Mouse (Mus musculus) embryonic facial prominence, embryonic 12.5 days (tissue): ENCODE measurements at regions not wholly inside any gene's neighbourhood (a gene's known extent, or its start where the extent isn't known, plus 50 kb on each side); places are given as distances from the start of the nearest gene placed in this dataset.

Experiments used
- ATAC-seq: fragments of 200-750 bp; cut with Nextera tagmentation; 2 replicates; pipeline ENCODE4 v1.8.0; 2017; ENCODE audit not compliant: insufficient number of reproducible peaks, insufficient read depth, low FRiP score, low TSS enrichment
- H3K27ac ChIP-seq: fragments of 300-500 bp; sonication (generic); 2 replicates; pipeline ENCODE4 v1.5.1; 2016; ENCODE audit warnings: mild to moderate bottlenecking
- H3K27me3 ChIP-seq: fragments of 300-500 bp; sonication (generic); 2 replicates; pipeline ENCODE4 v1.6.1; 2016; ENCODE audit warnings: mild to moderate bottlenecking, moderate library complexity
- H3K36me3 ChIP-seq: fragments of 300-500 bp; sonication (generic); 2 replicates; pipeline ENCODE4 v1.6.1; 2016; ENCODE audit warnings: mild to moderate bottlenecking
- H3K4me1 ChIP-seq: fragments of 300-500 bp; sonication (generic); 2 replicates; pipeline ENCODE4 v1.6.1; 2016
- H3K4me2 ChIP-seq: fragments of 300-500 bp; sonication (generic); replicated peaks from 2 replicates; pipeline ENCODE4 v1.6.1; 2016; ENCODE audit warnings: mild to moderate bottlenecking, moderate library complexity
- H3K4me3 ChIP-seq: fragments of 300-500 bp; sonication (generic); 2 replicates; pipeline ENCODE4 v1.5.1; 2016; ENCODE audit warnings: mild to moderate bottlenecking
- H3K9ac ChIP-seq: fragments of 300-500 bp; sonication (generic); 2 replicates; pipeline ENCODE4 v1.6.1; 2016; ENCODE audit warnings: mild to moderate bottlenecking, moderate library complexity
- H3K9me3 ChIP-seq: fragments of 300-500 bp; sonication (generic); 2 replicates; pipeline ENCODE4 v1.6.1; 2016; ENCODE audit warnings: mild to moderate bottlenecking, moderate library complexity
- WGBS: fragments of 180-500 bp; shearing (Covaris S2); methylation state at CpG from one replicate; pipeline ENCODE4 v1.1.7; 2016; 5-methylcytosine and 5-hydroxymethylcytosine counted together

GRCm38 (mm10) chr6:18648898-18649591 lies 134.4 kb upstream of the Cttnbp2 start:
- Histone ChIP-seq H3K9ac (no peak overlapping the region), H3K27ac (no peak overlapping the region), H3K4me2 (no peak overlapping the region), H3K36me3 (no peaks in the 10 kb centered on the region), H3K4me1 (no peaks in the 10 kb centered on the region), H3K27me3 (no peaks in the 10 kb centered on the region), H3K4me3 (no peak overlapping the region), H3K9me3 (no peaks in the 10 kb centered on the region)
- WGBS: 72% methylated on average over 5 of the region's 5 CpGs
- ATAC-seq: no peak

DNA sequence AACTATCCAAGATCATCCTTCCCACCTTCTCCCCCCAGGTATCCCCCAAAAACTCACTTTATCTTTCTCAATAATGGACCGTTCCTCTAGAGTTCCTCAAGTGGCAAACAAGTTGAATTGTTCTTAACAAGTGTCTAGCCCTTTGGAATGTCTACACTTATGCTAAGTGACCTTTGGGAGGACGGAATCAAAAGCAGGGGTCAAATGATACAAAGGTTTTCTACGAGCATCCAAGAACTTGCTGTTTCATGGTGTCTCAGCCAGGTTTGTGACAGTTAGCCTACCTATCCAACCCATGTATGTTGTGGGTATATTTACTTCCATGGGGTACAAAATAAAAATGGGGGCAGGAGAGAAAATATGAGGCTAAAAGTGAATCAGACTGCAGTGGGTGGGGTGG lies 136.7 kb upstream of the Cttnbp2 start:
- Histone ChIP-seq H3K4me3 (no peak overlapping the region), H3K36me3 (no peaks in the 10 kb centered on the region), H3K4me1 (no peaks in the 10 kb centered on the region), H3K9me3 (no peaks in the 10 kb centered on the region), H3K9ac (no peak overlapping the region), H3K4me2 (no peak overlapping the region), H3K27ac (no peak overlapping the region), H3K27me3 (no peaks in the 10 kb centered on the region)
- no peak for ATAC-seq
- WGBS: 83% methylated on average over 3 of the region's 3 CpGs

DNA sequence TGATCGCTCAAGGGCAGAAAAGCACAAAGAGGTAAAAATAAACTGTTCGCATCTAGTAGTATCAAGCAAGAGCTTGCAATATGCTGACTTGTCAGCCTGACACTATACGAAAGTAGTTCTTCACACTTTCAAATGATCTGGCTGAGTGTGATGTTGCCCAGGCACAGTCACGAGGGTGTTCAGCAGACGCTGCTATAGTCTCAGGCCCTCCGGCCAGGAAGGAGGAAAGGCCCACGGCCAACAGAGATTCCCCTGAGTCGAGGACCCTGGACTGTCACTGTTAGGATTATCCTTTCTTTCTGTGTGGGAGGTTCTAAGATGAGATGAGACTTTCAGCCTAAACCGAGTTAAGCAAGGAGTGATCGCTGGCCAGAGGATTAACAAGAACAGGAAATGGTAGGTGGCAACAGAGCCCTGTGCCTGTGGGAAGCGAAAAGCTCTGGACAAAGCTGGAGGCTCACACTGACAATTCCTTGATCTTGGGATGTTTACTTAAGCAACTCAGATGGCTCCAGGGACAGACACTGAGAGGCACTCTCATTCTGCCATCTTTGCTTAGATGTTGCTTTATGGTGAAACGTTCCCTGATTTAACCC lies 137.5 kb upstream of the Cttnbp2 start:
- Histone ChIP-seq H3K9me3 (no peaks in the 10 kb centered on the region), H3K4me1 (no peaks in the 10 kb centered on the region), H3K9ac (no peak overlapping the region), H3K27ac (no peak overlapping the region), H3K36me3 (no peaks in the 10 kb centered on the region), H3K27me3 (no peaks in the 10 kb centered on the region), H3K4me2 (no peak overlapping the region), H3K4me3 (no peak overlapping the region)
- ATAC-seq: no peak
- WGBS: 67% methylated on average over 12 of the region's 12 CpGs

- H3K9me3 ChIP-seq: no peaks in the 10 kb centered on the region
- no peak overlapping the region for H3K4me3 ChIP-seq
- H3K4me1 ChIP-seq: no peaks in the 10 kb centered on the region
- ATAC-seq: no peak
- no peak overlapping the region for H3K4me2 ChIP-seq
- 54% methylated on average over 6 of the region's 6 CpGs for WGBS
- H3K27ac ChIP-seq: no peak overlapping the region
- no peaks in the 10 kb centered on the region for H3K36me3 ChIP-seq
- H3K9ac ChIP-seq: no peak overlapping the region
- H3K27me3 ChIP-seq: no peaks in the 10 kb centered on the region
Observed at GRCm38 (mm10) chr6:18654275-18654674, 139.6 kb upstream of the Cttnbp2 start.

- Histone ChIP-seq H3K9me3 (no peaks in the 10 kb centered on the region), H3K4me3 (no peak overlapping the region), H3K27me3 (no peaks in the 10 kb centered on the region), H3K27ac (no peak overlapping the region), H3K36me3 (no peaks in the 10 kb centered on the region), H3K9ac (no peak overlapping the region), H3K4me1 (no peaks in the 10 kb centered on the region), H3K4me2 (no peak overlapping the region)
- no peak for ATAC-seq
- WGBS: 77% methylated on average over 4 of the region's 4 CpGs
Observed at GRCm38 (mm10) chr6:18656202-18656601, 141.6 kb upstream of the Cttnbp2 start.

DNA sequence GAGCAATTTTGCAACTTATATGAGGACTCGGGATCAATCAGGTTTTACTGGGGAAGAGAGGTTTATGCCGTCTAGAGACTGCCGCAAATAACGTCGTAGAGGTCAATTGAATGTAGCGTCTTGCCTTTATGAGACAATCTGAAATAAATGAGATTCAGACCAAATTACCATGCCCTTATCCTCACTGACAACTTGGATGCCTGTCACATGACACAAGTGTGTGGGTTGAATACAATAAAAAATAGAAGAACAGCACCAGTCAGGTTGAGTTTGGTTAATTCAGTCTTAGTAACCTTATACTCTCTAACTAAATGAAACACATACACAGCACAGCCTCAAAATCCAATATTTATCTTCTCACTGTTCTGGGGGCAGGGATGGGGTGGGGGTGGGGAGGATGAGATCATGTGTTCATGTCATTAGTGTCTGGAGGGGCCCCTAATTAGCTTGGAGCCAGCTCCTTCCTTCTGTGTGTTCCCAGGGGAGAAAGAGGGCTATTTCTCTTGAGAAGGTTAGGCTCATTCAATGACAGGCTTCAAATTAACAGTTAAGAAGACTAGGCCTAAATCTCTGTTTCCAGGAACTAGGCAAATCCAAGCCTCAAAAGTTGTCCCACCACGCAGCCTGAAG lies 142.2 kb upstream of the Cttnbp2 start:
- no peaks in the 10 kb centered on the region for H3K9me3 ChIP-seq
- H3K4me3 ChIP-seq: no peak overlapping the region
- no peak overlapping the region for H3K27ac ChIP-seq
- H3K4me2 ChIP-seq: no peak overlapping the region
- H3K36me3 ChIP-seq: no peaks in the 10 kb centered on the region
- 63% methylated on average over 7 of the region's 7 CpGs for whole genome bisulfite sequencing
- no peak for ATAC-seq
- H3K9ac ChIP-seq: no peak overlapping the region
- H3K27me3 ChIP-seq: no peaks in the 10 kb centered on the region
- no peaks in the 10 kb centered on the region for H3K4me1 ChIP-seq

DNA sequence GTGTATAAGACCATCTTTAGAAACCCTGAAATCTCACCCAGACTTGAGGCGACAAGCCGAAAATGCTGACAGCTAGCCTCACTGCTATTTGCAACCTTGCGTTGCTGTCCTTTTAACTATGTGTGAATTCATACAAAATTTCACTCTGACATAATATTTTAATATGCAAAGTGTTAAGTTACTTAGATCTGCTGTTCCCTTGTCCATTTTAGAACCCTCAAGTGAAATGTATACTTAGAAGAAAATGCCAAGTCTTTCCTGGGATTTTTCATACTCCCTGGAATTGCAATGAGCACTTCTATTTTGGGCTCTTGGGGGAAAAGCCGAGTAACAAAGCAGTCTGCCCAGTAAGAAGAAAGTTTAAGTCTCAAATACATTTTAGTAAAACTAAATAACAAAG lies 150.0 kb upstream of the Cttnbp2 start:
- Histone ChIP-seq H3K9ac (no peak overlapping the region), H3K27ac (no peak overlapping the region), H3K9me3 (no peaks in the 10 kb centered on the region), H3K4me2 (no peak overlapping the region), H3K36me3 (no peaks in the 10 kb centered on the region), H3K27me3 (no peaks in the 10 kb centered on the region), H3K4me1 (no peaks in the 10 kb centered on the region), H3K4me3 (no peak overlapping the region)
- no peak for ATAC-seq
- 83% methylated on average over 4 of the region's 4 CpGs for whole genome bisulfite sequencing

- Histone ChIP-seq H3K36me3 (no peaks in the 10 kb centered on the region), H3K4me2 (no peak overlapping the region), H3K4me3 (no peak overlapping the region), H3K27ac (no peak overlapping the region), H3K9ac (no peak overlapping the region), H3K4me1 (no peaks in the 10 kb centered on the region), H3K27me3 (no peaks in the 10 kb centered on the region), H3K9me3 (no peaks in the 10 kb centered on the region)
- ATAC-seq: no peak
- 83% methylated on average over 4 of the region's 4 CpGs for WGBS
Observed at GRCm38 (mm10) chr6:18665992-18666391, 151.3 kb upstream of the Cttnbp2 start.

GRCm38 (mm10) chr6:18666543-18666942 lies 151.9 kb upstream of the Cttnbp2 start:
- ATAC-seq: no peak
- no peaks in the 10 kb centered on the region for H3K9me3 ChIP-seq
- H3K36me3 ChIP-seq: no peaks in the 10 kb centered on the region
- 67% methylated on average over 4 of the region's 4 CpGs for WGBS
- no peak overlapping the region for H3K4me3 ChIP-seq
- H3K4me2 ChIP-seq: no peak overlapping the region
- H3K4me1 ChIP-seq: no peaks in the 10 kb centered on the region
- H3K27ac ChIP-seq: no peak overlapping the region
- H3K9ac ChIP-seq: no peak overlapping the region
- H3K27me3 ChIP-seq: no peaks in the 10 kb centered on the region

GRCm38 (mm10) chr6:18670677-18671076 lies 156.0 kb upstream of the Cttnbp2 start:
- no peak for ATAC-seq
- no peaks in the 10 kb centered on the region for H3K9me3 ChIP-seq
- H3K4me2 ChIP-seq: no peak overlapping the region
- no peaks in the 10 kb centered on the region for H3K27me3 ChIP-seq
- WGBS: 75% methylated on average over 1 of the region's 1 CpGs
- H3K9ac ChIP-seq: no peak overlapping the region
- H3K27ac ChIP-seq: no peak overlapping the region
- H3K4me1 ChIP-seq: no peaks in the 10 kb centered on the region
- no peak overlapping the region for H3K4me3 ChIP-seq
- H3K36me3 ChIP-seq: no peaks in the 10 kb centered on the region

- 67% methylated on average over 5 of the region's 5 CpGs for WGBS
Observed at GRCm38 (mm10) chr6:18674584-18675250, 160.1 kb upstream of the Cttnbp2 start.

DNA sequence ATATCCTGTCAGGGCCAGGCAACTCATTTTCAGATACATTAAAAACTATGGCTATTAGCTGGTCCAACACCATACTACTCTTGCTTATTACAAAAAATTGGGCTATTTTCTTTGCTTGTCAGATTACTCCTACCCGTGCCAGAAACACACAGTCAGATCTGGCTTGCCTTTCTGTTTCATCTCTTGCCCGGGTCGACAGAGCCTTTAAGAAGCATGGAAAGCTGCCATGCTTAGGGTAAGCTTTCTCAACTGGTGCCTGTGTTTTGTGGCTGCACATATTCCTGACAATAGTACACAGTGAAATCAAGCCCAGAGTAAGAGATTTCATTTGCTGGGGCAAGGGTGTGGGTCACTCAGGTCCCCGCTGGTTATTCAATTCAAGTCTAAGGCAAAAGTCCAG lies 162.5 kb upstream of the Cttnbp2 start:
- Histone ChIP-seq H3K9ac (no peak overlapping the region), H3K4me3 (no peak overlapping the region), H3K4me2 (no peak overlapping the region), H3K36me3 (no peaks in the 10 kb centered on the region), H3K27ac (no peak overlapping the region), H3K27me3 (no peaks in the 10 kb centered on the region), H3K9me3 (no peaks in the 10 kb centered on the region), H3K4me1 (no peaks in the 10 kb centered on the region)
- 80% methylated on average over 4 of the region's 4 CpGs for WGBS
- ATAC-seq: no peak

More at GRCm38 (mm10) chr6:18674584-18675250, 160.1 kb upstream of the Cttnbp2 start:
- H3K4me1 ChIP-seq: no peaks in the 10 kb centered on the region
- no peak overlapping the region for H3K4me2 ChIP-seq
- no peak overlapping the region for H3K27ac ChIP-seq
- no peaks in the 10 kb centered on the region for H3K36me3 ChIP-seq
- ATAC-seq: no peak
- H3K27me3 ChIP-seq: no peaks in the 10 kb centered on the region
- no peak overlapping the region for H3K4me3 ChIP-seq
- no peaks in the 10 kb centered on the region for H3K9me3 ChIP-seq
- H3K9ac ChIP-seq: no peak overlapping the region
